Mouse (Mus musculus) embryonic stem cell, embryonic (primary cell): ENCODE measurements around the gene Aes.

Experiments used
- CTCF ChIA-PET, 4 experiments: fragments of 300-600 bp in 2 of 4; fragments of 350-600 bp in 2 of 4; sonication (Branson Sonifier 250); formaldehyde crosslinking; loops; one replicate each; lab custom pipeline; 2022; ENCODE audit warnings: inconsistent platforms in 2 of 4; lab: Charles Lee
- POLR2A ChIA-PET, 4 experiments: fragments of 300-600 bp in 2 of 4; fragments of 350-600 bp in 2 of 4; sonication (Branson Sonifier 250); formaldehyde crosslinking; loops; one replicate each; lab custom pipeline; 2022; ENCODE audit warnings: antibody characterized with exemption in 4 of 4, inconsistent platforms in 1 of 4; lab: Charles Lee

The Aes gene

GRCm38 (mm10) chr10:81570238-81570800 is 11.0 kb downstream of the Aes start:
- POLR2A ChIA-PET: interaction anchor here in 3 of 4 experiments (0.5 to 3.3 kb wide), 44 partner anchors 9 to 1053 kb away, joined by 3 to 26 read pairs (median 4); partner anchors contain the start of genes Aes (in 2 of the 3), Sirt6 (in 2 of the 3), 1190007I07Rik (in 1 of the 3) and BC025920 (in 1 of the 3)
- CTCF ChIA-PET: interaction anchor here in 3 of 4 experiments (0.5 to 5.2 kb wide), 28 partner anchors 9 to 1093 kb away, joined by 3 to 82 read pairs (median 4); partner anchors contain the start of genes Aes (in 1 of the 3), Gadd45b (in 1 of the 3), Gm10778 (in 1 of the 3) and Gna11 (in 1 of the 3)

GRCm38 (mm10) chr10:81570831-81571500 is 11.7 kb downstream of the Aes start:
- ChIA-PET POLR2A (interaction anchor here (0.5 to 3.3 kb wide), 79 partner anchors 8 to 1052 kb away, joined by 3 to 26 read pairs (median 5); partner anchors contain the start of genes Aes (in 2 of the 4), Ncln (in 2 of the 4), Sirt6 (in 2 of the 4) and Tle6 (in 2 of the 4)), CTCF (interaction anchor here (0.5 to 5.2 kb wide), 45 partner anchors 10 to 1077 kb away, joined by 3 to 82 read pairs (median 4); partner anchors contain the start of genes Aes (in 2 of the 4), Gadd45b (in 1 of the 4), Gna11 (in 1 of the 4) and Hmg20b (in 1 of the 4))

DNA sequence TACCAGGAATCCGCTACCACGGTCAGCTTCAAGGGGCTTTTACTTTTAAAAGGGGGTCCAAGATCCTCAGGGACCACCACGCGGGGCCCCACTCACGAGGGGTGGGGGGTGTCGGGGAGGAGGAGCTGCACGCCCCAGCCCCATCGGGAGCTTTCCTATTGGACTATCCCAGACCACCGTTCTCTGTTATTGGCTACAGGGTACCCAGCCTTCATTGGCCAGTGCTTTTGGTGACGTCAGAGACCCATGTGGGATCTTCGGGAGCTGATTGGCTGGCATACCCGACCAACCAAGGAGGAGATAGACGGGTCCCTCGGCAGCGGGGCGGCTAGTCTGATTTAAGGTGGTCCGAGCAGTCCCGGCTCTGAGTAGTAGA is 12.2 kb downstream of the Aes start:
- POLR2A ChIA-PET: interaction anchor here (0.5 to 3.3 kb wide), 76 partner anchors 9 to 1052 kb away, joined by 3 to 26 read pairs (median 5); partner anchors contain the start of genes Aes (in 2 of the 4), Sirt6 (in 2 of the 4), Tle6 (in 2 of the 4) and 1190007I07Rik (in 1 of the 4)
- CTCF ChIA-PET: interaction anchor here (0.5 to 5.2 kb wide), 42 partner anchors 10 to 1771 kb away, joined by 3 to 82 read pairs (median 4); partner anchors contain the start of genes Aes (in 2 of the 4), Gna11 (in 1 of the 4), Hmg20b (in 1 of the 4) and Ncln (in 1 of the 4)

DNA sequence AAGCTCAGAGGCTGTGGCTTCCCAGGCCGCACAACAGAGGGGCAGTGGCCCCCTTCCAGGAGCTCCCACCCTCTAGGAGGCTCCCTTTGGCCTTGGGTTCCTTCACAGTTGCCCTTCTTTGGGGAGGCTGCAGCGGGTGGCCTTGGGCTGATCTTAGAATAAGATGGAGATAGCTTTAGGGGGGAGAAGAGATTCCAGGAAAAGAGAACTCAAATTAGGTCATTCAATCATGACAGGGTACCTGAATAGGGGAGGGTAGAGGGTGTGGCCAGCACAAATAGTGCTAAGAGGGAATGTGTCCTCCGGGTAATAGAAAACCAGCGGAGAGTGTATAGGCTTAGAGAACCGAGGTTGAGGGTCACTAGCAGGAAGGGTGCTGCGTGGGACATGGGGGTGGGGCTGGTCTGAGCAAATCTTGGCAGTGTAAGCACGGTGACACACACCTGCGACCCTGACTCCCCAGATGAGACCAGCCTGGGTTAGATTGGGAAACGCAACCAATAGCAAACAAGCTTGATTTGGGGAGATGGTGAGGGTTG is 12.9 kb downstream of the Aes start:
- ChIA-PET CTCF (interaction anchor here (0.6 to 5.2 kb wide), 26 partner anchors 10 to 1408 kb away, joined by 3 to 82 read pairs (median 5); partner anchors contain the start of genes Aes (in 1 of the 4), Gna11 (in 1 of the 4), Hmg20b (in 1 of the 4) and Ncln (in 1 of the 4)), POLR2A (interaction anchor here (0.8 to 3.3 kb wide), 38 partner anchors 9 to 606 kb away, joined by 3 to 26 read pairs (median 7); partner anchors contain the start of genes Aes (in 1 of the 4), Fzr1 (in 1 of the 4), Ncln (in 1 of the 4) and Sirt6 (in 1 of the 4))

DNA sequence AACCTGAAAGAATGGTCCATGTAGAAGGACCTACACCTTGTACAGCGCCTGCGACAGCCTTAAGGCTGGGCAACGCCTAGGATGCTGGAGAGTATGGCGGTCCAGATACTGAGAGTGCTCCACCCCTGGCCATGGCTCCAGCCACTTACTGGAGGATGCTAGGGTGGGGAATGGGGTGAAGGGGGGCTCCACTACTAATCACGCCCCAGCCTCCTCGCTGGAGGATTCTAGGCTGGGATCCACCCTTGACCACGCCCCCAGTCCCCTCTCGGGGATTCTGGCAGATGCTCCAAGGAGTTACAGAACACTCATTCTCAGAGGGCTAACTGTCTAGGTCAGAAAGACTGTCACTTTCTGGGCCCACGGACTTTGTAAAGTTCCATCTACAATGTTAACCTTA is 13.7 kb downstream of the Aes start:
- POLR2A ChIA-PET: interaction anchor here in 2 of 4 experiments (0.7 to 2.3 kb wide), 5 partner anchors 13 to 76 kb away, joined by 3 to 15 read pairs (median 3); partner anchors contain the start of gene Aes (in 1 of the 2)
- CTCF ChIA-PET: interaction anchor here in 3 of 4 experiments (1.2 to 5.2 kb wide), 5 partner anchors 17 to 31 kb away, joined by 5 to 82 read pairs (median 11); no protein-coding TSS in a partner anchor

DNA sequence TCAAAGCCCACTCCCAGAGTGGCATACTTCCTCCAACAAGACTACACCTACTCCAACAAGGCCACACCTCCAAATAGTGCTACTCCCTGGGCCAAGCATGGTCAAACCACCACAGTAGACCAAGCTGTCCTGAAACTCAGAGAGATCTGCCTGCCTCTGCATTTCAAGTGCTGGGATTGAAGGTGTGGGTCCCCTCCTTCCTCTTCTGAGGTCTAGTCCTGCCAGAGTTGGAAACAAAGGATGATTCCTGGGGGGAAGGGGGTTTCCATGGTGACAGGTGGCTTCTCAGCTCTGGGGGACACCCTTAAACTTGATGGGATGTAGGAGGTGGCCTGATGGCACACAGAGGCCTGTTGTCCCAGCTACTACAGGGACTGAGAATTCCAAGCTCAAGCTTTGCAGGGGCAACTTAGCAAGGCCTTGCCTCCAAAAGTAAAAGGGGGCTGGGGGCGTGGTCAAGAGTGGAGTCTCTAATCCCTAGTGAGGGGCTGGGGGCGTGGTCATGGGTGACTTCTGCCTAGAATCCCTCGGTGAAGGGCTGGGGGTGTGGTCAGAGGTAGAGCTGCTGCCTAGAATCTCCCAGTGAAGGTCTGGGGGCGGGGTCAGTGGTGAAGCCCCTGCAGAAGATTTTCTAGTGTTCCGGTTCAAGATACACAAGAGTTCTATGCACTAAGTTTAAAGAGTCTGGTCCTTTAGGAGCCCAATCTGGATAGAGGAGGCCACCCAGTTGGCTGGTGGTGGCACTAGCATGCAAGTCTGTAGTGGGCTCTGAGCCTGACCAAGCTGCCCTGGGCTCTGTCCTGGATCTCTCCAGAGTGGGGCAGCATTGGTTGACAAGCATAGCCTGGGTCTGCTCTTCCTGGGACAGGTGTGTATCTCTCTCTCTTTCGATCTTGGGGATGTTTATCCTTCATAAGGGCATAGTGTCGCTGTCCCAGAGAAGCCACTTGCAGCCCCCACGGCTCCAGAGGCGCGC is 15.1 kb downstream of the Aes start, which contains the start of gene Tle2:
Gene Tle2, plus strand, starts transcription at position 481 of the 976 bp plus-strand sequence.
- POLR2A ChIA-PET: interaction anchor here in 3 of 4 experiments (0.7 to 3.3 kb wide), 10 partner anchors 9 to 72 kb away, joined by 3 to 12 read pairs (median 4); partner anchors contain the start of gene Aes (in 1 of the 3)

GRCm38 (mm10) chr10:81575208-81575631 is 15.9 kb downstream of the Aes start:
- POLR2A ChIA-PET: interaction anchor here in 3 of 4 experiments (1.0 to 3.3 kb wide), 6 partner anchors 10 to 73 kb away, joined by 3 to 12 read pairs (median 5); no protein-coding TSS in a partner anchor
- CTCF ChIA-PET: interaction anchor here in 3 of 4 experiments (0.6 to 1.3 kb wide), 7 partner anchors 10 to 30 kb away, joined by 3 to 8 read pairs (median 4); no protein-coding TSS in a partner anchor

More for the DNA sequence above, 15.1 kb downstream of the Aes start, which contains the start of gene Tle2:
- CTCF ChIA-PET: interaction anchor here in 3 of 4 experiments (0.8 to 1.8 kb wide), 11 partner anchors 9 to 501 kb away, joined by 3 to 9 read pairs (median 4); no protein-coding TSS in a partner anchor

- CTCF ChIA-PET: interaction anchor here in 3 of 4 experiments (0.6 to 1.0 kb wide), 4 partner anchors 11 to 24 kb away, joined by 3 to 5 read pairs (median 4); no protein-coding TSS in a partner anchor
- POLR2A ChIA-PET: interaction anchor here in 3 of 4 experiments (0.6 to 3.3 kb wide), 7 partner anchors 10 to 73 kb away, joined by 3 to 12 read pairs (median 5); no protein-coding TSS in a partner anchor
These were observed 16.4 kb downstream of the Aes start for GRCm38 (mm10) chr10:81575695-81576094.

GRCm38 (mm10) chr10:81579967-81580366 is 20.7 kb downstream of the Aes start:
- ChIA-PET CTCF (interaction anchor here in 1 of 4 experiments (0.5 to 1.8 kb wide), 2 partner anchors 15 to 25 kb away, joined by 3 to 6 read pairs; no protein-coding TSS in a partner anchor), POLR2A (interaction anchor here in 2 of 4 experiments (0.8 to 2.5 kb wide), 6 partner anchors 8 to 21 kb away, joined by 3 to 11 read pairs (median 4); partner anchors contain the start of gene Tle6 (in 1 of the 2))

GRCm38 (mm10) chr10:81580441-81581070 is 21.3 kb downstream of the Aes start:
- ChIA-PET CTCF (interaction anchor here in 2 of 4 experiments (0.5 to 1.8 kb wide), 5 partner anchors 12 to 29 kb away, joined by 3 to 6 read pairs (median 3); no protein-coding TSS in a partner anchor), POLR2A (interaction anchor here in 3 of 4 experiments (0.5 to 2.5 kb wide), 9 partner anchors 9 to 74 kb away, joined by 3 to 11 read pairs (median 3); partner anchors contain the start of gene Tle6 (in 1 of the 3))

DNA sequence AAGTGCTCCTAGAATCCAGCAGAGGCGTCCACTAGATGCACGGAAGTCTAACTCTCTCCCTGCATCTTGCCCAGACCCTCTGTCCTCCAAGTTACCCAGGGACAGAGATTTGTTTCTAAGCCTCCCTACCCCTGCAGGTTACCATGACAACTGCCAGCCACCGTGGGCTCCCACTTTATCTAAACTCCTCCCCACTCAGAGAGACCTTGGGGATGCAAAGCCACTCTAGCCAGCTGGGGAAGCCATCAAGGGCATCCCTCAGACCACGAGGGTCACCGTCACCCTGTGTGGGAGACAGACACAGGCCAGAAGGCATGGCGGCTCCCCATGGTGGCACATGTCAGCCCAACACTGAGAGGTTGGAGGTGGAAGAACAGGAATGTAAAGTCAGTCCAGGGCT is 24.1 kb downstream of the Aes start:
- ChIA-PET CTCF (no interaction called here), POLR2A (interaction anchor here in 3 of 4 experiments (0.7 to 1.4 kb wide), 4 partner anchors 12 to 76 kb away, joined by 3 read pairs; no protein-coding TSS in a partner anchor)

GRCm38 (mm10) chr10:81588739-81589138 is 29.5 kb downstream of the Aes start:
- CTCF ChIA-PET: interaction anchor here in 3 of 4 experiments (0.6 to 1.3 kb wide), 5 partner anchors 14 to 548 kb away, joined by 3 to 6 read pairs (median 3); no protein-coding TSS in a partner anchor

DNA sequence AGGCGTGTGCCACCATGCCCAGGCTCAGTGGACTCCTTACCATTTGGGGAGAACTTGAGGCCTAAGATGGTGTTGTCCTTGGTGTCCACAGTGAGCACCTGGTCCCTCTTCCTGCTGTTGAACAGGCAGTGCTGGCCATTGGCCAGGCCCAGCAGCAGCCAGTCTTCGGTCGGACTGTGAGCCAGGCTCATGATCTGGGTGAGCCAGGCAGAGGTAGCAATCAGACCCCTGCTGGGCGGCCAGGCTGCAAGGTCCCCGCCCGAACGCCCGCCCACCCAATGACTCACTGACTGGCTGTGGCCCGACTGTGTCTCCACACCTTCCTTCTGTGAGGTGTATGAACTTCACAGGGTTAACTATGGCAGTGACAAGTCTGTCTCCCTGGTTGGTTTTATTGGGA is 32.6 kb downstream of the Aes start:
- ChIA-PET CTCF (interaction anchor here in 1 of 4 experiments (1.0 kb wide), 1 partner anchor 40 kb away, joined by 3 read pairs; no protein-coding TSS in a partner anchor), POLR2A (interaction anchor here in 1 of 4 experiments (1.3 kb wide), 1 partner anchor 10 kb away, joined by 3 read pairs; no protein-coding TSS in a partner anchor)

More at GRCm38 (mm10) chr10:81588739-81589138, 29.5 kb downstream of the Aes start:
- POLR2A ChIA-PET: interaction anchor here in 3 of 4 experiments (0.6 to 2.5 kb wide), 12 partner anchors 9 to 765 kb away, joined by 3 to 6 read pairs (median 3); partner anchors contain the start of genes Gm4924 (in 1 of the 3) and Tle2 (in 1 of the 3)

DNA sequence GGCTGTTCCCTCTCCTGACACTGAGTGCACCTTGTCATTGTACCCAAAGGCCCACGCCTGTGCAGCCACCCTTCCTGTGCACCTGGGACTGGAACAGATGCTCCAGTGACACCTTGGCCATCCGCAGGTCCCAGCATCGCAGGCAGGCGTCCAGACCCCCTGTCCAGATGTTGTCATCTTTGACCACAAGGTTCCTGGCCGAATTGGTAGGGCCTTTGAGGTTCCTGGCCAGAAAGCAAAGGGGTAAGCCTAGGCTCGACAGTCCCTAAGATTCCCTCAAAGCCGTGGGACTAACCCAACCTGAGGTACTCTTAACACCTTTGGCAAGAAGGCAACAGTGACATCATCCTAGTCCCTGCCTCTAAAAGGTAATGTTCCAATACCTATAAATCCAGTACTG is 33.3 kb downstream of the Aes start:
- POLR2A ChIA-PET: no interaction called here
- CTCF ChIA-PET: no interaction called here

GRCm38 (mm10) chr10:81593223-81593622 is 33.9 kb downstream of the Aes start:
- ChIA-PET POLR2A (interaction anchor here in 1 of 4 experiments (0.7 to 1.6 kb wide), 2 partner anchors 13 to 22 kb away, joined by 3 to 4 read pairs; no protein-coding TSS in a partner anchor), CTCF (interaction anchor here in 3 of 4 experiments (0.6 to 1.8 kb wide), 6 partner anchors 10 to 36 kb away, joined by 3 to 4 read pairs (median 4); no protein-coding TSS in a partner anchor)
